Mouse (Mus musculus) kidney, adult 2 months (tissue): ENCODE measurements around the gene Ip6k2.

Experiments used
- CTCF ChIP-seq: fragments of 200-500 bp; conservative IDR thresholded peaks from 2 replicates; pipeline ENCODE4 v1.5.1; 2011; ENCODE audit warnings: low read depth, mild to moderate bottlenecking, control low read depth, low read length, moderate library complexity, mixed read lengths; ENCODE audit not compliant: insufficient read depth, insufficient read length
- POLR2A ChIP-seq: fragments of 200-500 bp; IDR thresholded peaks from one replicate; pipeline ENCODE4 v1.6.1; 2011; ENCODE audit warnings: low read depth, low read length, control low read depth

DNA sequence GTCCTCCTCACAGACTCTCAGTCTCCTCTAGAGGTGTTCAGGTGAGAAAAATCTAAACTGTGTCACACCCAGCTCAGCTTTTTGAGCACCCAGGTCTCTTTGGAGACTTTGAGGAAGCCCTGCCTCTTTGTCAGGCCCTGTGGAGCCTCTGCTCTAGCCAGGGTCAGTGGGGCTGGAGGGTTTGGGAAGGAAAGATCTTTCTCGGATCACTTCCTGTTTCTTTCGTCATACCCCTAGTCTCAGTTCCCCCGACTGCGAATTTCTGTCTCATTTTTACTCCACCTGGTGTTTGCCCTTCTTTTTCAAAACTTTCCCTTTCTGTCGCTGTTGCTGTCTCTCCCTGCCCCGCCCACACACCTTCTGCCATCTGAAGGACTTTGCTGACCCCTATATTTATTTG is 26.1 kb downstream of the Ip6k2 start:
- TF ChIP-seq CTCF (no peak), POLR2A (no peak)
